Mouse (Mus musculus) adrenal gland, adult 10 weeks (tissue): Measurements from ENCODE around the gene Pcbd1. TPM values are rescaled to one million over a fixed set of nuclear protein-coding genes. Genes with fewer than 3 reads are reported as not detected.

Source experiments
- polyA plus RNA-seq: library from polyadenylated mRNA; stranded (reverse); fragments of 350-450 nt; fragmentation: Illumina TruSeq; extraction: RNeasy Lipid Tissue Mini Kit (QIAGEN cat#74804); gene quantifications from one replicate; pipeline ENCODE4 v1.2.3, GENCODE M21; 2014; ENCODE audit warnings: low read depth, low replicate concordance

Gene Pcbd1
- polyA plus RNA-seq, result 17.4 TPM

GRCm38 (mm10) chr10:61089170-61090142, at the start of gene Pcbd1:
Gene Pcbd1 (plus strand): TSS chr10:61089331.

Other genes starting within 250 kb of the Pcbd1 start
- 84.1 TPM for gene Sgpl1, start 58.4 kb downstream of the Pcbd1 start, polyA plus RNA-seq
- gene Tbata, start 82.6 kb downstream of the Pcbd1 start, polyA plus RNA-seq, result not detected
- gene Adamts14, start 184.1 kb downstream of the Pcbd1 start, polyA plus RNA-seq, result not detected
- gene Prf1, start 208.5 kb downstream of the Pcbd1 start, polyA plus RNA-seq, result not detected